Mouse (Mus musculus) hindbrain, embryonic 15.5 days (tissue): ENCODE data around the gene Hspb2. TPM values are rescaled to one million over a fixed set of nuclear protein-coding genes. Genes with fewer than 3 reads are reported as not detected.

Experiments used
- ATAC-seq: fragments of 200-750 bp; cut with Nextera tagmentation; 2 replicates; pipeline ENCODE4 v1.8.0; 2017; ENCODE audit warnings: low read depth, moderate number of reproducible peaks, moderate TSS enrichment; ENCODE audit not compliant: low FRiP score
- H3K27ac ChIP-seq: fragments of 300-500 bp; sonication (generic); replicated peaks from 2 replicates; pipeline ENCODE4 v1.5.1; 2015; ENCODE audit warnings: mild to moderate bottlenecking, inconsistent platforms
- H3K27me3 ChIP-seq: fragments of 300-500 bp; sonication (generic); 2 replicates; pipeline ENCODE4 v1.6.1; 2015; ENCODE audit warnings: control low read depth, inconsistent platforms
- H3K36me3 ChIP-seq: fragments of 300-500 bp; sonication (generic); 2 replicates; pipeline ENCODE4 v1.6.1; 2015; ENCODE audit warnings: control low read depth, inconsistent platforms
- H3K4me1 ChIP-seq: fragments of 300-500 bp; sonication (generic); replicated peaks from 2 replicates; pipeline ENCODE4 v1.6.1; 2015; ENCODE audit warnings: control low read depth, inconsistent platforms
- H3K4me2 ChIP-seq: fragments of 300-500 bp; sonication (generic); 2 replicates; pipeline ENCODE4 v1.6.1; 2015; ENCODE audit warnings: moderate library complexity, mild to moderate bottlenecking, inconsistent platforms
- H3K4me3 ChIP-seq: fragments of 300-500 bp; sonication (generic); 2 replicates; pipeline ENCODE4 v1.5.1; 2015; ENCODE audit warnings: mild to moderate bottlenecking, inconsistent platforms
- H3K9ac ChIP-seq: fragments of 300-500 bp; sonication (generic); 2 replicates; pipeline ENCODE4 v1.6.1; 2015; ENCODE audit warnings: inconsistent platforms
- H3K9me3 ChIP-seq: fragments of 300-500 bp; sonication (generic); 2 replicates; pipeline ENCODE4 v1.6.1; 2016; ENCODE audit warnings: control low read depth, inconsistent platforms
- WGBS: fragments of 180-500 bp; shearing (Covaris S2); methylation state at CpG from one replicate; pipeline ENCODE4 v1.1.7; 2015; 5-methylcytosine and 5-hydroxymethylcytosine counted together
- polyA plus RNA-seq: library from polyadenylated mRNA; unstranded; fragments of >200 nt; fragmentation: Nextera tagmentation; extraction: Ambion mirVana; gene quantifications from 2 replicates; pipeline ENCODE4 v1.2.1, GENCODE M21; 2015

Hspb2 gene
- polyA plus RNA-seq, 1 experiment from 2014 or later, result 1.8 TPM

GRCm38 (mm10) chr9:50745806-50746205 lies 6.3 kb downstream of the Hspb2 start:
- peak overlapping the region; percentile 29; the same call in 1 of the 2 replicates for H3K9ac ChIP-seq
- peaks cover 5% of the 10 kb centered on the region; the same call in 1 of the 2 replicates for H3K4me1 ChIP-seq
- peak overlapping the region; percentile 36 for H3K4me3 ChIP-seq
- peak overlapping the region; percentile 64 for H3K4me2 ChIP-seq
- H3K36me3 ChIP-seq, result no peaks in the 10 kb centered on the region
- ATAC-seq, result no peak
- H3K27ac ChIP-seq, result no peak overlapping the region
- H3K9me3 ChIP-seq, result no peaks in the 10 kb centered on the region
- WGBS, result 17% methylated on average over 7 of the region's 7 CpGs
- 0 out of 2 replicates have a peak, but pooled peaks cover 7% of the 10 kb centered on the region for H3K27me3 ChIP-seq

- Histone ChIP-seq H3K27me3 (peaks cover 7% of the 10 kb centered on the region; the same call in 1 of the 2 replicates), H3K27ac (no peak overlapping the region), H3K9ac (no peak overlapping the region), H3K9me3 (no peaks in the 10 kb centered on the region), H3K4me2 (no peak overlapping the region), H3K4me1 (peaks cover 17% of the 10 kb centered on the region), H3K4me3 (no peak overlapping the region), H3K36me3 (no peaks in the 10 kb centered on the region)
- 82% methylated on average over 2 of the region's 2 CpGs for WGBS
- ATAC-seq, result no peak
Observed at GRCm38 (mm10) chr9:50742744-50743143, 9.4 kb downstream of the Hspb2 start.

- H3K9me3 ChIP-seq, result no peaks in the 10 kb centered on the region
- H3K27ac ChIP-seq, result no peak overlapping the region
- H3K4me2 ChIP-seq, result no peak overlapping the region
- ATAC-seq, result no peak
- H3K4me3 ChIP-seq, result no peak overlapping the region
- peaks cover 17% of the 10 kb centered on the region for H3K4me1 ChIP-seq
- peaks cover 7% of the 10 kb centered on the region; the same call in 1 of the 2 replicates for H3K27me3 ChIP-seq
- H3K36me3 ChIP-seq, result no peaks in the 10 kb centered on the region
- WGBS, result 87% methylated on average over 3 of the region's 3 CpGs
- H3K9ac ChIP-seq, result no peak overlapping the region
Observed at GRCm38 (mm10) chr9:50742261-50742660, 9.9 kb downstream of the Hspb2 start.

GRCm38 (mm10) chr9:50740867-50741784 lies 11.0 kb downstream of the Hspb2 start:
- Histone ChIP-seq H3K4me2 (no peak overlapping the region), H3K4me1 (peaks cover 13% of the 10 kb centered on the region), H3K27me3 (peaks cover 7% of the 10 kb centered on the region; the same call in 1 of the 2 replicates), H3K4me3 (no peak overlapping the region), H3K9ac (no peak overlapping the region), H3K27ac (no peak overlapping the region), H3K36me3 (no peaks in the 10 kb centered on the region), H3K9me3 (no peaks in the 10 kb centered on the region)
- ATAC-seq, result no peak
- WGBS, result 90% methylated on average over 14 of the region's 14 CpGs

- Histone ChIP-seq H3K9me3 (no peaks in the 10 kb centered on the region), H3K9ac (no peak within 1 kb of the TSS), H3K27ac (no peak within 1 kb of the TSS), H3K4me2 (peak within 1 kb of the TSS; percentile 62), H3K4me3 (peak within 1 kb of the TSS; percentile 40), H3K4me1 (peaks cover 15% of the 10 kb centered on the region), H3K27me3 (no peaks in the 10 kb centered on the region; the same call in 1 of the 2 replicates), H3K36me3 (no peaks in the 10 kb centered on the region)
- 12% methylated on average over 36 of the region's 36 CpGs for WGBS
- peak; percentile 95 for ATAC-seq
Observed at GRCm38 (mm10) chr9:50738914-50739870, 13.0 kb downstream of the Hspb2 start, which contains the start of gene Dixdc1. Dixdc1 (minus strand) TSS chr9:50739517.

GRCm38 (mm10) chr9:50734989-50735388 lies 17.2 kb downstream of the Hspb2 start:
- no peaks in the 10 kb centered on the region for H3K36me3 ChIP-seq
- no peaks in the 10 kb centered on the region for H3K9me3 ChIP-seq
- H3K27me3 ChIP-seq, result no peaks in the 10 kb centered on the region; the same call in 1 of the 2 replicates
- peaks cover 17% of the 10 kb centered on the region for H3K4me1 ChIP-seq
- WGBS, result 3% methylated on average over 9 of the region's 9 CpGs
- peak overlapping the region; percentile 47 for H3K4me2 ChIP-seq
- H3K9ac ChIP-seq, result no peak overlapping the region
- no peak for ATAC-seq
- H3K27ac ChIP-seq, result no peak overlapping the region
- no peak overlapping the region for H3K4me3 ChIP-seq

- Histone ChIP-seq H3K9ac (no peak overlapping the region), H3K36me3 (no peaks in the 10 kb centered on the region), H3K4me3 (no peak overlapping the region), H3K4me2 (no peak overlapping the region), H3K4me1 (peaks cover 13% of the 10 kb centered on the region; the same call in 1 of the 2 replicates), H3K9me3 (no peaks in the 10 kb centered on the region), H3K27me3 (no peaks in the 10 kb centered on the region), H3K27ac (no peak overlapping the region)
- no peak for ATAC-seq
- WGBS, result 5% methylated on average over 4 of the region's 4 CpGs
Observed at GRCm38 (mm10) chr9:50732560-50732959, 19.6 kb downstream of the Hspb2 start.

GRCm38 (mm10) chr9:50729600-50729999 lies 22.6 kb downstream of the Hspb2 start:
- Histone ChIP-seq H3K27ac (no peak overlapping the region), H3K4me1 (peaks cover 40% of the 10 kb centered on the region), H3K4me2 (no peak overlapping the region), H3K4me3 (no peak overlapping the region), H3K27me3 (no peaks in the 10 kb centered on the region), H3K36me3 (no peaks in the 10 kb centered on the region), H3K9ac (no peak overlapping the region), H3K9me3 (no peaks in the 10 kb centered on the region)
- no peak for ATAC-seq
- WGBS, result 65% methylated on average over 4 of the region's 4 CpGs

GRCm38 (mm10) chr9:50727925-50728651 lies 24.1 kb downstream of the Hspb2 start:
- Histone ChIP-seq H3K9me3 (no peaks in the 10 kb centered on the region), H3K36me3 (no peaks in the 10 kb centered on the region), H3K27me3 (no peaks in the 10 kb centered on the region), H3K9ac (peak overlapping the region; percentile 67), H3K4me1 (peaks cover 55% of the 10 kb centered on the region), H3K4me3 (peak overlapping the region; percentile 61), H3K4me2 (peak overlapping the region; percentile 79), H3K27ac (peak overlapping the region; percentile 90)
- ATAC-seq, result peak; percentile 97
- under 1% methylated on average over 45 of the region's 45 CpGs for WGBS

GRCm38 (mm10) chr9:50727171-50727924 lies 24.8 kb downstream of the Hspb2 start:
- Histone ChIP-seq H3K36me3 (no peaks in the 10 kb centered on the region), H3K9ac (peak overlapping the region; percentile 67), H3K4me1 (peaks cover 61% of the 10 kb centered on the region), H3K4me3 (peak overlapping the region; percentile 61), H3K27ac (peak overlapping the region; percentile 90), H3K27me3 (no peaks in the 10 kb centered on the region), H3K4me2 (peak overlapping the region; percentile 79), H3K9me3 (no peaks in the 10 kb centered on the region)
- no peak; the same call in 1 of the 2 replicates for ATAC-seq
- WGBS, result 1% methylated on average over 30 of the region's 30 CpGs
